Mouse (Mus musculus) midbrain, embryonic 14.5 days (tissue): ENCODE data around the gene C1ql4. TPM values are rescaled to one million over a fixed set of nuclear protein-coding genes. Genes with fewer than 3 reads are reported as not detected.
"Not testable (repeated sequence)": the region's sequence is repeated elsewhere in the genome, so short reads cannot be mapped to it uniquely, and the experiment has no call there.

ENCODE experiments used
- ATAC-seq: fragments of 200-750 bp; cut with Nextera tagmentation; 2 replicates; pipeline ENCODE4 v1.8.0; 2017; ENCODE audit warnings: moderate number of reproducible peaks, moderate library complexity; ENCODE audit not compliant: low FRiP score, low TSS enrichment
- DNase-seq: peaks from one replicate; pipeline ENCODE4 v3.0.0-alpha.2; 2015
- H3K27ac ChIP-seq: fragments of 300-500 bp; sonication (generic); replicated peaks from 2 replicates; pipeline ENCODE4 v1.5.1; 2014; ENCODE audit warnings: mild to moderate bottlenecking, low read depth, low read length, moderate library complexity
- H3K27me3 ChIP-seq: fragments of 300-500 bp; sonication (generic); 2 replicates; pipeline ENCODE4 v1.6.1; 2014; ENCODE audit warnings: low read length, control low read depth, mixed read lengths; ENCODE audit not compliant: control insufficient read depth, insufficient read depth
- H3K36me3 ChIP-seq: fragments of 300-500 bp; sonication (generic); 2 replicates; pipeline ENCODE4 v1.6.1; 2014; ENCODE audit warnings: low read length, control low read depth; ENCODE audit not compliant: control insufficient read depth, insufficient read depth
- H3K4me1 ChIP-seq: fragments of 300-500 bp; sonication (generic); 2 replicates; pipeline ENCODE4 v1.6.1; 2014; ENCODE audit warnings: mild to moderate bottlenecking, antibody characterized with exemption, low read length, control low read depth; ENCODE audit not compliant: control insufficient read depth, insufficient read depth
- H3K4me2 ChIP-seq: fragments of 300-500 bp; sonication (generic); 2 replicates; pipeline ENCODE4 v1.6.1; 2014; ENCODE audit warnings: mild to moderate bottlenecking, low read length, moderate library complexity
- H3K4me3 ChIP-seq: fragments of 300-500 bp; sonication (generic); replicated peaks from 2 replicates; pipeline ENCODE4 v1.5.1; 2014; ENCODE audit warnings: low read depth, low read length
- H3K9ac ChIP-seq: fragments of 300-500 bp; sonication (generic); replicated peaks from 2 replicates; pipeline ENCODE4 v1.6.1; 2014; ENCODE audit warnings: mild to moderate bottlenecking, low read length, moderate library complexity
- H3K9me3 ChIP-seq: fragments of 300-500 bp; sonication (generic); 2 replicates; pipeline ENCODE4 v1.6.1; 2016; ENCODE audit warnings: low read length, control low read depth, mixed read lengths; ENCODE audit not compliant: control insufficient read depth
- WGBS: fragments of 180-500 bp; shearing (Covaris S2); extraction: QIAGEN DNeasy Blood & Tissue Kit; methylation state at CpG from one replicate; pipeline ENCODE4 v1.1.7; 2014; 5-methylcytosine and 5-hydroxymethylcytosine counted together
- polyA plus RNA-seq: library from polyadenylated mRNA; unstranded; fragments of >200 nt; fragmentation: Nextera tagmentation; extraction: Ambion mirVana; gene quantifications from 2 replicates; pipeline ENCODE4 v1.2.1, GENCODE M21; 2014

Gene C1ql4
- polyA plus RNA-seq, 1 experiment from 2014 or later, result 13.2 TPM

- 6% methylated on average over 11 of the region's 11 CpGs for WGBS
- Histone ChIP-seq H3K9ac (0 out of 2 replicates have a peak overlapping the region, but pooled peaks have one; percentile 34), H3K36me3 (no peaks in the 10 kb centered on the region), H3K4me3 (no peak overlapping the region), H3K9me3 (no peaks in the 10 kb centered on the region), H3K27me3 (peaks cover 44% of the 10 kb centered on the region), H3K4me1 (0 out of 2 replicates have a peak, but pooled peaks cover 3% of the 10 kb centered on the region), H3K27ac (no peak overlapping the region), H3K4me2 (peak overlapping the region; percentile 8)
- DNase-seq (no peak), ATAC-seq (no peak)
These were observed 3.6 kb downstream of the C1ql4 start for GRCm38 (mm10) chr15:99083867-99084557.

- no peak for ATAC-seq
- Histone ChIP-seq H3K4me1 (no peaks in the 10 kb centered on the region), H3K27ac (no peak overlapping the region), H3K4me2 (no peak overlapping the region), H3K9ac (no peak overlapping the region), H3K27me3 (peaks cover 37% of the 10 kb centered on the region), H3K9me3 (no peaks in the 10 kb centered on the region), H3K4me3 (no peak overlapping the region), H3K36me3 (no peaks in the 10 kb centered on the region)
- WGBS, result 74% methylated on average over 9 of the region's 9 CpGs
- DNase-seq, result peak; percentile 77
These were observed 4.4 kb downstream of the C1ql4 start for GRCm38 (mm10) chr15:99083258-99083657.

- H3K4me2 ChIP-seq, result no peak overlapping the region
- H3K9ac ChIP-seq, result no peak overlapping the region
- H3K27me3 ChIP-seq, result peaks cover 34% of the 10 kb centered on the region
- no peaks in the 10 kb centered on the region for H3K9me3 ChIP-seq
- no peak for ATAC-seq
- H3K4me1 ChIP-seq, result no peaks in the 10 kb centered on the region
- no peaks in the 10 kb centered on the region for H3K36me3 ChIP-seq
- H3K27ac ChIP-seq, result no peak overlapping the region
- no peak for DNase-seq
- 86% methylated on average over 16 of the region's 16 CpGs for WGBS
- H3K4me3 ChIP-seq, result no peak overlapping the region
These were observed 4.8 kb downstream of the C1ql4 start for GRCm38 (mm10) chr15:99082840-99083239.

- no peak overlapping the region for H3K4me3 ChIP-seq
- H3K9me3 ChIP-seq, result no peaks in the 10 kb centered on the region
- peaks cover 29% of the 10 kb centered on the region for H3K27me3 ChIP-seq
- no peak overlapping the region for H3K9ac ChIP-seq
- no peaks in the 10 kb centered on the region for H3K36me3 ChIP-seq
- no peak for DNase-seq
- no peak overlapping the region for H3K27ac ChIP-seq
- H3K4me2 ChIP-seq, result no peak overlapping the region
- ATAC-seq, result no peak
- WGBS, result 93% methylated on average over 12 of the region's 12 CpGs
- no peaks in the 10 kb centered on the region for H3K4me1 ChIP-seq
These were observed 5.3 kb downstream of the C1ql4 start for GRCm38 (mm10) chr15:99082322-99082721.

GRCm38 (mm10) chr15:99079804-99080203 lies 7.8 kb downstream of the C1ql4 start:
- no peak for ATAC-seq
- 91% methylated on average over 3 of the region's 3 CpGs for WGBS
- no peak overlapping the region for H3K4me3 ChIP-seq
- peaks cover 9% of the 10 kb centered on the region; the same call in 1 of the 2 replicates for H3K4me1 ChIP-seq
- DNase-seq, result no peak
- no peaks in the 10 kb centered on the region for H3K9me3 ChIP-seq
- H3K27ac ChIP-seq, result no peak overlapping the region
- H3K4me2 ChIP-seq, result no peak overlapping the region
- H3K27me3 ChIP-seq, result 0 out of 2 replicates have a peak, but pooled peaks cover 5% of the 10 kb centered on the region
- H3K36me3 ChIP-seq, result no peaks in the 10 kb centered on the region
- H3K9ac ChIP-seq, result no peak overlapping the region

- H3K27me3 ChIP-seq, result no peaks in the 10 kb centered on the region
- no peak overlapping the region for H3K9ac ChIP-seq
- no peak for ATAC-seq
- WGBS, result 87% methylated on average over 15 of the region's 15 CpGs
- H3K4me2 ChIP-seq, result no peak overlapping the region
- no peak for DNase-seq
- H3K4me1 ChIP-seq, result peaks cover 13% of the 10 kb centered on the region
- H3K9me3 ChIP-seq, result no peaks in the 10 kb centered on the region
- H3K36me3 ChIP-seq, result no peaks in the 10 kb centered on the region
- H3K27ac ChIP-seq, result no peak overlapping the region
- no peak overlapping the region for H3K4me3 ChIP-seq
These were observed 9.3 kb downstream of the C1ql4 start for GRCm38 (mm10) chr15:99078181-99078910.

GRCm38 (mm10) chr15:99076011-99076410 lies 11.6 kb downstream of the C1ql4 start:
- H3K9me3 ChIP-seq, H3K9ac ChIP-seq, H3K36me3 ChIP-seq, H3K27ac ChIP-seq, ATAC-seq, H3K27me3 ChIP-seq: not testable (repeated sequence)
- Histone ChIP-seq H3K4me2 (peak overlapping the region; percentile 75), H3K4me3 (0 out of 2 replicates have a peak overlapping the region, but pooled peaks have one; percentile 45), H3K4me1 (peaks cover 13% of the 10 kb centered on the region)
- peak; percentile 71 for DNase-seq
- 99% methylated on average over 3 of the region's 3 CpGs for WGBS

GRCm38 (mm10) chr15:99074600-99075333 lies 12.8 kb downstream of the C1ql4 start:
- H3K27ac ChIP-seq, result peak overlapping the region; percentile 97
- H3K9me3 ChIP-seq, result no peaks in the 10 kb centered on the region
- H3K27me3 ChIP-seq, result no peaks in the 10 kb centered on the region
- H3K36me3 ChIP-seq, result no peaks in the 10 kb centered on the region
- H3K4me3 ChIP-seq, result peak overlapping the region; percentile 45
- H3K4me2 ChIP-seq, result peak overlapping the region; percentile 75
- DNase-seq, result peak; percentile 99
- H3K4me1 ChIP-seq, result peaks cover 13% of the 10 kb centered on the region
- H3K9ac ChIP-seq, result peak overlapping the region; percentile 64
- WGBS, result under 1% methylated on average over 44 of the region's 44 CpGs
- peak; percentile 97 for ATAC-seq
